Mouse (Mus musculus) heart, embryonic 14.5 days (tissue): ENCODE results near the gene C1d. TPM values are rescaled to one million over a fixed set of nuclear protein-coding genes. Genes with fewer than 3 reads are reported as not detected.
"Not testable (repeated sequence)": the region's sequence is repeated elsewhere in the genome, so short reads cannot be mapped to it uniquely, and the experiment has no call there.

Experiments used
- ATAC-seq: fragments of 200-750 bp; cut with Nextera tagmentation; 2 replicates; pipeline ENCODE4 v1.8.0; 2017; ENCODE audit warnings: low read depth, moderate TSS enrichment; ENCODE audit not compliant: insufficient number of reproducible peaks, insufficient read depth, low FRiP score
- H3K27ac ChIP-seq, 2 experiments: fragments of 200-500 bp in 1 of 2; fragments of 300-500 bp in 1 of 2; sonication (generic) in 1 of 2; replicated peaks in 1 of 2; 2 replicates each; pipeline ENCODE4 v1.5.1; 2012 to 2014; ENCODE audit warnings: low read depth in 2 of 2, low read length in 2 of 2, control low read depth in 1 of 2, mild to moderate bottlenecking in 1 of 2, mixed read lengths in 1 of 2; ENCODE audit not compliant: control insufficient read depth in 1 of 2, insufficient read depth in 1 of 2
- H3K27me3 ChIP-seq: fragments of 300-500 bp; sonication (generic); 2 replicates; pipeline ENCODE4 v1.6.1; 2014; ENCODE audit warnings: mild to moderate bottlenecking, low read length, control low read depth; ENCODE audit not compliant: control insufficient read depth, insufficient read depth
- H3K36me3 ChIP-seq: fragments of 300-500 bp; sonication (generic); 2 replicates; pipeline ENCODE4 v1.6.1; 2014; ENCODE audit warnings: mild to moderate bottlenecking, control low read depth, low read length, mixed read lengths; ENCODE audit not compliant: control insufficient read depth, insufficient read depth
- H3K4me1 ChIP-seq, 2 experiments: fragments of 200-500 bp in 1 of 2; fragments of 300-500 bp in 1 of 2; sonication (generic) in 1 of 2; 2 replicates each; pipeline ENCODE4 v1.6.1; 2012 to 2014; ENCODE audit warnings: low read length in 2 of 2, control low read depth in 1 of 2, mixed read lengths in 1 of 2; ENCODE audit not compliant: control insufficient read depth in 2 of 2, insufficient read depth in 2 of 2
- H3K4me2 ChIP-seq: fragments of 300-500 bp; sonication (generic); 2 replicates; pipeline ENCODE4 v1.6.1; 2014; ENCODE audit warnings: mild to moderate bottlenecking, low read length
- H3K4me3 ChIP-seq, 2 experiments: fragments of 200-500 bp in 1 of 2; fragments of 300-500 bp in 1 of 2; sonication (generic) in 1 of 2; 2 replicates each; pipeline ENCODE4 v1.5.1; 2012 to 2014; ENCODE audit warnings: low read length in 2 of 2, mild to moderate bottlenecking in 2 of 2, control low read depth in 1 of 2, low read depth in 1 of 2, moderate library complexity in 1 of 2; ENCODE audit not compliant: control insufficient read depth in 1 of 2, insufficient read depth in 1 of 2
- H3K9ac ChIP-seq: fragments of 300-500 bp; sonication (generic); 2 replicates; pipeline ENCODE4 v1.6.1; 2014; ENCODE audit warnings: mild to moderate bottlenecking, low read length
- H3K9me3 ChIP-seq: fragments of 300-500 bp; sonication (generic); 2 replicates; pipeline ENCODE4 v1.6.1; 2016; ENCODE audit warnings: low read length, control low read depth; ENCODE audit not compliant: control insufficient read depth
- WGBS: fragments of 180-500 bp; shearing (Covaris S2); extraction: QIAGEN DNeasy Blood & Tissue Kit; methylation state at CpG from one replicate; pipeline ENCODE4 v1.1.7; 2014; 5-methylcytosine and 5-hydroxymethylcytosine counted together
- polyA plus RNA-seq: library from polyadenylated mRNA; unstranded; fragments of >200 nt; fragmentation: Nextera tagmentation; extraction: Ambion mirVana; gene quantifications from 2 replicates; pipeline ENCODE4 v1.2.1, GENCODE M21; 2014

C1d gene
- polyA plus RNA-seq, 1 experiment from 2014 or later = 87.9 TPM

- 70% methylated on average over 5 of the region's 5 CpGs for WGBS
- H3K4me2 ChIP-seq = no peak overlapping the region
- H3K36me3 ChIP-seq = peaks cover 5% of the 10 kb centered on the region
- no peak for ATAC-seq
- H3K27me3 ChIP-seq = no peaks in the 10 kb centered on the region
- no peaks in the 10 kb centered on the region for H3K9me3 ChIP-seq
- H3K4me3 ChIP-seq = no peak overlapping the region
- H3K9ac ChIP-seq = no peak overlapping the region
- H3K27ac ChIP-seq = no peak overlapping the region
- peaks cover 6 to 19% of the 10 kb centered on the region in 2 experiments for H3K4me1 ChIP-seq
These were observed 20.8 kb upstream of the C1d start for GRCm38 (mm10) chr11:17236449-17237037.

- WGBS = 84% methylated on average over 5 of the region's 5 CpGs
- not testable (repeated sequence) for H3K36me3 ChIP-seq, H3K27ac ChIP-seq, H3K9me3 ChIP-seq, H3K4me2 ChIP-seq, ATAC-seq, H3K4me3 ChIP-seq, H3K4me1 ChIP-seq, H3K27me3 ChIP-seq, H3K9ac ChIP-seq
These were observed 18.8 kb upstream of the C1d start for GRCm38 (mm10) chr11:17238598-17238997.

- Histone ChIP-seq H3K27ac (no peak overlapping the region), H3K4me3 (no peak overlapping the region), H3K9ac (no peak overlapping the region), H3K4me2 (no peak overlapping the region), H3K4me1 (no peaks in the 10 kb centered on the region), H3K36me3 (no peaks in the 10 kb centered on the region), H3K27me3 (no peaks in the 10 kb centered on the region), H3K9me3 (no peaks in the 10 kb centered on the region)
- no peak for ATAC-seq
These were observed 8.7 kb upstream of the C1d start for GRCm38 (mm10) chr11:17248715-17249114.

GRCm38 (mm10) chr11:17256813-17257365 is 490 bp upstream of the C1d start:
- H3K27me3 ChIP-seq = no peaks in the 10 kb centered on the region
- no peaks in the 10 kb centered on the region for H3K9me3 ChIP-seq
- H3K27ac ChIP-seq = no peak overlapping the region
- peak overlapping the region; percentile 66 for H3K4me2 ChIP-seq
- 56% methylated on average over 8 of the region's 8 CpGs for WGBS
- no peaks in the 10 kb centered on the region for H3K36me3 ChIP-seq
- ATAC-seq = no peak
- H3K4me1 ChIP-seq = peaks cover 5 to 7% of the 10 kb centered on the region in 2 experiments; a peak in 2 of 4 replicates
- peak overlapping the region; percentile 96 for H3K9ac ChIP-seq
- peak overlapping the region; percentile 85 to 94 for H3K4me3 ChIP-seq

GRCm38 (mm10) chr11:17257861-17258260 is 482 bp downstream of the C1d start:
- Histone ChIP-seq H3K27me3 (no peaks in the 10 kb centered on the region), H3K4me1 (peaks cover 5 to 7% of the 10 kb centered on the region in 2 experiments; a peak in 2 of 4 replicates), H3K4me2 (peak overlapping the region; percentile 66), H3K27ac (peak overlapping the region; percentile 88 to 90), H3K9ac (peak overlapping the region; percentile 96), H3K36me3 (no peaks in the 10 kb centered on the region), H3K9me3 (no peaks in the 10 kb centered on the region), H3K4me3 (peak overlapping the region; percentile 85 to 94)
- under 1% methylated on average over 17 of the region's 17 CpGs for WGBS
- no peak for ATAC-seq

- Histone ChIP-seq H3K4me1 (no peaks in the 10 kb centered on the region), H3K27ac (no peak overlapping the region), H3K4me2 (no peak overlapping the region), H3K27me3 (no peaks in the 10 kb centered on the region), H3K4me3 (no peak overlapping the region), H3K36me3 (peaks cover 34% of the 10 kb centered on the region), H3K9me3 (no peaks in the 10 kb centered on the region), H3K9ac (no peak overlapping the region)
- no peak for ATAC-seq
- WGBS = 91% methylated on average over 4 of the region's 4 CpGs
These were observed 9.8 kb downstream of the C1d start for GRCm38 (mm10) chr11:17267176-17267575.

GRCm38 (mm10) chr11:17268801-17269200 is 11.4 kb downstream of the C1d start:
- Histone ChIP-seq H3K27me3 (no peaks in the 10 kb centered on the region), H3K36me3 (peaks cover 33% of the 10 kb centered on the region), H3K4me1 (no peaks in the 10 kb centered on the region), H3K9ac (no peak overlapping the region), H3K27ac (no peak overlapping the region), H3K4me3 (no peak overlapping the region), H3K9me3 (no peaks in the 10 kb centered on the region), H3K4me2 (no peak overlapping the region)
- ATAC-seq = no peak
- WGBS = 89% methylated on average over 1 of the region's 1 CpGs

GRCm38 (mm10) chr11:17279959-17280358 is 22.6 kb downstream of the C1d start:
- Histone ChIP-seq H3K4me1 (no peaks in the 10 kb centered on the region), H3K9ac (no peak overlapping the region), H3K27me3 (no peaks in the 10 kb centered on the region), H3K36me3 (no peaks in the 10 kb centered on the region), H3K27ac (no peak overlapping the region), H3K9me3 (no peaks in the 10 kb centered on the region), H3K4me3 (no peak overlapping the region), H3K4me2 (no peak overlapping the region)
- ATAC-seq = no peak
- WGBS = 14% methylated on average over 9 of the region's 9 CpGs
